Mouse (Mus musculus): ENCODE results near the gene Tmem164. TPM values are rescaled to one million over a fixed set of nuclear protein-coding genes. Genes with fewer than 3 reads are reported as not detected.

The Tmem164 gene
- polyA plus RNA-seq, 1 experiment from 2014 or later, result 21.4 TPM

GRCm38 (mm10) chrX:142848032-142848431 is 166.8 kb downstream of the Tmem164 start:
- H3K4me2 ChIP-seq (ENCODE audit: low read length), result no peak overlapping the region
- H3K36me3 ChIP-seq (ENCODE audit: control insufficient read depth, insufficient read depth, low read length), result no peaks in the 10 kb centered on the region
- H3K27me3 ChIP-seq (ENCODE audit: control insufficient read depth, insufficient read depth, low read depth, low read length), result no peaks in the 10 kb centered on the region; the same call in none of the 2 replicates
- no peak overlapping the region for H3K27ac ChIP-seq (ENCODE audit: low read length)
- H3K9ac ChIP-seq (ENCODE audit: low read depth, low read length), result no peak overlapping the region
- ATAC-seq, result no peak
- no peaks in the 10 kb centered on the region for H3K9me3 ChIP-seq (replicated peaks; ENCODE audit: control insufficient read depth, low read length, poor library complexity, severe bottlenecking)
- H3K4me1 ChIP-seq (ENCODE audit: control insufficient read depth, insufficient read depth, low read length), result no peaks in the 10 kb centered on the region
- 95% methylated on average over 9 of the region's 9 CpGs for WGBS
- no peak overlapping the region for H3K4me3 ChIP-seq (ENCODE audit: low read depth, low read length)

GRCm38 (mm10) chrX:142869844-142870243 is 188.6 kb downstream of the Tmem164 start:
- no peak overlapping the region for H3K27ac ChIP-seq (ENCODE audit: low read length)

DNA sequence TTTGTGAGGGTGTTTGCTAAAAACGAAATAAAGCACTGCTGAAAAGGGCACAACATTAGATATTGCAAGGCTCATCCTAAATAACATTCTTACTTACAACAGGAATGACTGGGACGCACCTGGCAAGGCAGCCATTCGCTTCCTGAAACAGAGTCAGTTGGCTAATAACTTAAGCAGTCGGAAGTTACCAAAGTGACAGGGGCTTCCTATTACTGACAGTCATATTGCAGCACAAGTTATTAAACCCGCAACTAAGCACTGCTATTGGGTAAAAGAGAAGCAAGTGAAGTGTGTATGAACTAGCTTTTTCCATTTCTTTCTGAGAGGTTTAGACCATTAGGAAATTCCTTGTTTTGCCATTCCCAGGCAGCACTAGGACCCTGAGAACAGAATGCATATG is 201.0 kb downstream of the Tmem164 start:
- no peaks in the 10 kb centered on the region for H3K9me3 ChIP-seq (replicated peaks; ENCODE audit: control insufficient read depth, low read length, poor library complexity, severe bottlenecking)
- no peak overlapping the region for H3K9ac ChIP-seq (ENCODE audit: low read depth, low read length)
- H3K4me1 ChIP-seq (ENCODE audit: control insufficient read depth, insufficient read depth, low read length), result no peaks in the 10 kb centered on the region
- H3K4me2 ChIP-seq (ENCODE audit: low read length), result no peak overlapping the region
- 94% methylated on average over 5 of the region's 5 CpGs for WGBS
- H3K36me3 ChIP-seq (ENCODE audit: control insufficient read depth, insufficient read depth, low read length), result no peaks in the 10 kb centered on the region
- H3K27me3 ChIP-seq (ENCODE audit: control insufficient read depth, insufficient read depth, low read depth, low read length), result no peaks in the 10 kb centered on the region; the same call in 1 of the 2 replicates
- H3K27ac ChIP-seq (ENCODE audit: low read length), result no peak overlapping the region
- no peak for ATAC-seq
- H3K4me3 ChIP-seq (ENCODE audit: low read depth, low read length), result no peak overlapping the region

More at GRCm38 (mm10) chrX:142869844-142870243, 188.6 kb downstream of the Tmem164 start:
- no peak overlapping the region for H3K9ac ChIP-seq (ENCODE audit: low read depth, low read length)
- H3K36me3 ChIP-seq (ENCODE audit: control insufficient read depth, insufficient read depth, low read length), result no peaks in the 10 kb centered on the region
- no peaks in the 10 kb centered on the region; the same call in 1 of the 2 replicates for H3K27me3 ChIP-seq (ENCODE audit: control insufficient read depth, insufficient read depth, low read depth, low read length)
- H3K4me2 ChIP-seq (ENCODE audit: low read length), result no peak overlapping the region
- 82% methylated on average over 2 of the region's 2 CpGs for WGBS
- no peak overlapping the region for H3K4me3 ChIP-seq (ENCODE audit: low read depth, low read length)
- no peaks in the 10 kb centered on the region for H3K4me1 ChIP-seq (ENCODE audit: control insufficient read depth, insufficient read depth, low read length)
- H3K9me3 ChIP-seq (replicated peaks; ENCODE audit: control insufficient read depth, low read length, poor library complexity, severe bottlenecking), result no peaks in the 10 kb centered on the region
- ATAC-seq, result no peak

DNA sequence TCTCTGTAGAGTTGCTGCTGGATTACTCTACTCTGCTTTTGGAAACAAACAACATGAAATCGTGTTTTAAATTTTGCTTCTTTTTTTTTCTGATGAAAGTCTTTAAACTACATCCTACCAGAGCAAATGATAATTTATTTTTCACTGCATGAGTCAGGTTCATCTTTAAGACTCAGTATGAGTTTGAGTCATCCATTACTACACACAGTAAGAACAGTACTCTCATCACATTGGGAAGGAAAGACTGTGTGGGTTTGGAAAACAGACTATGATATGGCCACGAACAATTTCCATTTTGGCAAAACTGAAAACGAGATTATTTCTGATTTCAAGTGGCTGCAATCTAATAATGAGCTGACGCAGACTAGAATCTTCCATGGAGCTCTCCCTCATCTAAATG is 202.4 kb downstream of the Tmem164 start:
- H3K4me2 ChIP-seq (ENCODE audit: low read length), result no peak overlapping the region
- no peak overlapping the region for H3K4me3 ChIP-seq (ENCODE audit: low read depth, low read length)
- no peak overlapping the region for H3K27ac ChIP-seq (ENCODE audit: low read length)
- ATAC-seq, result no peak
- 84% methylated on average over 4 of the region's 4 CpGs for WGBS
- H3K36me3 ChIP-seq (ENCODE audit: control insufficient read depth, insufficient read depth, low read length), result no peaks in the 10 kb centered on the region
- H3K27me3 ChIP-seq (ENCODE audit: control insufficient read depth, insufficient read depth, low read depth, low read length), result no peaks in the 10 kb centered on the region; the same call in 1 of the 2 replicates
- no peak overlapping the region for H3K9ac ChIP-seq (ENCODE audit: low read depth, low read length)
- H3K9me3 ChIP-seq (replicated peaks; ENCODE audit: control insufficient read depth, low read length, poor library complexity, severe bottlenecking), result no peaks in the 10 kb centered on the region
- no peaks in the 10 kb centered on the region for H3K4me1 ChIP-seq (ENCODE audit: control insufficient read depth, insufficient read depth, low read length)

DNA sequence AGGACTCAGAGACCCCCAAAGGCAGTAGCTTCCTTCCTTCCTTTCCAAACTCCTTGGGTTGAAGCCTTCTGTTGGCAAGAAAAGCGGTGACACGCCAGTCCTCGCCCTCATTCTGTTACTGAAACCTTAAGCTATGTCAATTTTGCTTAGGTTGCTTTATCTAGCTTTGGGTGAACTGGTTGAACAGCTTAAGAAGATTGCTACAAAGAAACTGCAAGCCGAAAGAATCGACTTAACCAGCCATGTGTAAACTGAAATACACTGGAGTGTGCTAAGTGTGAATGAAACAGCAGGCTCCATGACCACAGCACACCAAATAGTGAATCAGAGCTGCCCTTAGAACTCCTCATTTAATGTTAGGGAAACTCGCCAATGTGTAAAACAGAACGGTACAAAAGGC is 204.8 kb downstream of the Tmem164 start:
- no peak overlapping the region for H3K9ac ChIP-seq (ENCODE audit: low read depth, low read length)
- no peak overlapping the region for H3K4me2 ChIP-seq (ENCODE audit: low read length)

More for the DNA sequence above, 204.8 kb downstream of the Tmem164 start:
- H3K36me3 ChIP-seq (ENCODE audit: control insufficient read depth, insufficient read depth, low read length), result no peaks in the 10 kb centered on the region
- H3K4me3 ChIP-seq (ENCODE audit: low read depth, low read length), result no peak overlapping the region
- no peaks in the 10 kb centered on the region for H3K9me3 ChIP-seq (replicated peaks; ENCODE audit: control insufficient read depth, low read length, poor library complexity, severe bottlenecking)
- whole genome bisulfite sequencing, result 81% methylated on average over 7 of the region's 7 CpGs
- no peak overlapping the region for H3K27ac ChIP-seq (ENCODE audit: low read length)
- no peaks in the 10 kb centered on the region for H3K4me1 ChIP-seq (ENCODE audit: control insufficient read depth, insufficient read depth, low read length)
- H3K27me3 ChIP-seq (ENCODE audit: control insufficient read depth, insufficient read depth, low read depth, low read length), result no peaks in the 10 kb centered on the region; the same call in 1 of the 2 replicates
- no peak for ATAC-seq

MicroRNAs encoded within 50 kb of the gene (microRNA counts, 519-probe panel; counts per million panel counts)
- microRNA mmu-miR-652, result 2,266 counts per million, percentile 66 among the panel's probes with 10 or more counts

Small RNAs within 50 kb of the gene (microRNA-seq; reads per million reads assigned to microRNA genes)
- 4,570 reads per million, percentile 90 among the genes with 10 or more reads in this experiment for gene Mir652

All from midbrain, embryonic 16.5 days (tissue).